Mouse (Mus musculus): ENCODE results near the gene Sgsm1.

Sgsm1 gene

GRCm38 (mm10) chr5:113193762-113194161, 116.8 kb downstream of the Sgsm1 start:
- DNase-seq (ENCODE audit: low read depth, low spot score) = no peak
